Mouse (Mus musculus): ENCODE measurements around the gene Mrpl16. TPM values are rescaled to one million over a fixed set of nuclear protein-coding genes. Genes with fewer than 3 reads are reported as not detected.

The Mrpl16 gene
- polyA plus RNA-seq, 1 experiment from 2014 or later, result 46.1 TPM

- H3K4me1 ChIP-seq (replicated peaks), result peaks cover 12% of the 10 kb centered on the region
- H3K9ac ChIP-seq, result no peak overlapping the region
- no peaks in the 10 kb centered on the region for H3K9me3 ChIP-seq
- H3K27me3 ChIP-seq, result no peaks in the 10 kb centered on the region
- H3K27ac ChIP-seq (replicated peaks), result no peak overlapping the region
- H3K4me3 ChIP-seq, result no peak overlapping the region; the same call in 1 of the 2 replicates
- peaks cover 17% of the 10 kb centered on the region for H3K36me3 ChIP-seq
- peak overlapping the region; percentile 81 for H3K4me2 ChIP-seq
- no peak for ATAC-seq (ENCODE audit: low read depth)
- WGBS, result 87% methylated on average over 5 of the region's 5 CpGs
Measured at GRCm38 (mm10) chr19:11769257-11769920, 802 bp upstream of the Mrpl16 start.

GRCm38 (mm10) chr19:11777191-11777865 lies 7.1 kb downstream of the Mrpl16 start:
- 60% methylated on average over 7 of the region's 7 CpGs for WGBS
- Histone ChIP-seq H3K36me3 (peaks cover 36% of the 10 kb centered on the region), H3K9ac (no peak overlapping the region), H3K9me3 (no peaks in the 10 kb centered on the region), H3K4me1 (replicated peaks) (no peaks in the 10 kb centered on the region), H3K27me3 (no peaks in the 10 kb centered on the region), H3K4me3 (no peak overlapping the region), H3K4me2 (no peak overlapping the region), H3K27ac (replicated peaks) (no peak overlapping the region)
- peak; percentile 40; the same call in 1 of the 2 replicates for ATAC-seq (ENCODE audit: low read depth)

DNA sequence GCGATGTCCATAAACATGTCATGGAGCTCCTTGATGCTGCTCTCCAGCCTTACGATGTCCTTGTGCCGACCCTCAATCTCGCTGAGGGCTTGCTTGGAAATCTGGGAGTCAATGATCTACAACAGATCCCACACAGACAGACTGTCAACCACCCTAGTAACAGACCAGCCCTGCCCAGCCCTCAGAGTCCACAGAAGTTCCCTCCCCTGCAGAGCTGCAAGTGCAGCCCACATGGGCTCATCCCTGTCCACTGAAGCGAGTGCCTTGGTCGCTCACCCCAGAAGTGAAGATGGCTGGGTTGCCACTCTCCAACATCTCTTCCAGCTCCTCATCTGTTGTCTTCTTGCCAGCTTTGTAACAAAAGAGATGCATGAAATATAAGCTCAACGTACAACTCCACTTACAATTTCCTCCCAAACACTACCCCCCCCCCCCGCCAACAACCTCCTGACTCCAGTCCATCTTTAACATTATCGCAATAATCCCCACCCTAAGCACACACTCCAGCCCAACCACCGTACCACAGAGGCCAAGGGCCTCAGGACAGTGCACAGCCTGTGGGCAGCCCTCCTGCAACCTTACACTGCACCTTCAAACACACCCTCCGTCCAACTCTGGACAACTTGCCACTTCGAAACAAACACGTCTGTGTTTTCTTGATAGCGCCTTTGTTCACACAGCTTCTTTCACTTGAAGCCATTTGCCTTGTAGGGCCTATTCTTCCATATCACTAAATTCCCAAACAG lies 15.4 kb downstream of the Mrpl16 start:
- Histone ChIP-seq H3K4me3 (no peak overlapping the region), H3K36me3 (no peaks in the 10 kb centered on the region), H3K4me1 (replicated peaks) (no peaks in the 10 kb centered on the region), H3K9me3 (no peaks in the 10 kb centered on the region), H3K4me2 (no peak overlapping the region), H3K9ac (no peak overlapping the region), H3K27me3 (no peaks in the 10 kb centered on the region), H3K27ac (replicated peaks) (no peak overlapping the region)
- ATAC-seq (ENCODE audit: low read depth), result no peak
- 92% methylated on average over 14 of the region's 14 CpGs for WGBS

DNA sequence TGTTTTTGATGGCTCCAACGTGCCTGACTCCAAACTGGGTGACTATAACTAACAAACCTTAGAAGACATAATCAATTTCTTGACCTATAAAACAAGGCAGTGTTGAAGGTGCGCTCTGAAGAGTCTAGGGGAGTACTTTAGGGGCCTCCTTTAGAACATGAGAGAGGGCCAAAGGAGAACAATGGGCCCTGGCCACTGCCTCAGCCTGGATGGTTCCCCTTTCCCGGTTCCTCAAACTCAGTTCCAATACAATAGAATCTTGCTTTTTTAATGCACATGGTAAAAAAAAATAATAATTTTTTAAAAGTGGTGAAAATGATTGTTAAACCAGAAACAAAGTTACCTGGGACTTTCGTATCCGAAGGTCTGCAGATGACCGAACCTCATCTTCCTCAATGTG lies 17.6 kb downstream of the Mrpl16 start:
- no peaks in the 10 kb centered on the region for H3K27me3 ChIP-seq
- H3K9me3 ChIP-seq, result no peaks in the 10 kb centered on the region
- H3K4me2 ChIP-seq, result no peak overlapping the region
- ATAC-seq (ENCODE audit: low read depth), result no peak
- H3K4me3 ChIP-seq, result no peak overlapping the region
- H3K4me1 ChIP-seq (replicated peaks), result no peaks in the 10 kb centered on the region
- H3K27ac ChIP-seq (replicated peaks), result no peak overlapping the region
- H3K9ac ChIP-seq, result no peak overlapping the region
- no peaks in the 10 kb centered on the region for H3K36me3 ChIP-seq
- 93% methylated on average over 6 of the region's 6 CpGs for WGBS

- Histone ChIP-seq H3K27ac (replicated peaks) (no peak overlapping the region), H3K9me3 (no peaks in the 10 kb centered on the region), H3K4me2 (no peak overlapping the region), H3K4me1 (replicated peaks) (no peaks in the 10 kb centered on the region), H3K27me3 (no peaks in the 10 kb centered on the region), H3K36me3 (no peaks in the 10 kb centered on the region), H3K4me3 (no peak overlapping the region), H3K9ac (no peak overlapping the region)
- no peak for ATAC-seq (ENCODE audit: low read depth)
- 88% methylated on average over 6 of the region's 6 CpGs for WGBS
Measured at GRCm38 (mm10) chr19:11788876-11789275, 18.7 kb downstream of the Mrpl16 start.

DNA sequence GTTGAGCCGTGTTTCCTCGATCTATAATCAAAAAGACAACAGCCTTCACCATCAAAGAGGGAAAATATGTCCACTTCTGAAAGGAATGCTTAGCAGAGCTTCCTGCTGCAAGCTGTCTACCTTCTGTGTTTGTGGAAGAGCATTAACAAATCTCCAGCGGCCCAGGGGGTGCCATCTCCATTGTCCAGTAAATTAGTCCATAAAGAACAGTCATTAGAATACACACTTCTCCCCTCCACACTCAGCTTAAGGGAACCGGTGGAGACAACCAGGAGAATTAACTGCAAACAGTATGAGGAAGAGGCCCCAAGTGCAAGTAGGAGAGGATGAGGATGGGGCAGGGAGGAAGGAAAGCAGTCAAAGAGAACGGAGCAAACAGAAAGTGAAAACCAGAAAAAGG lies 21.6 kb downstream of the Mrpl16 start:
- no peak overlapping the region for H3K4me2 ChIP-seq
- ATAC-seq (ENCODE audit: low read depth), result no peak
- no peaks in the 10 kb centered on the region for H3K36me3 ChIP-seq
- no peak overlapping the region for H3K4me3 ChIP-seq
- no peak overlapping the region for H3K9ac ChIP-seq
- H3K9me3 ChIP-seq, result no peaks in the 10 kb centered on the region
- H3K27me3 ChIP-seq, result no peaks in the 10 kb centered on the region
- H3K27ac ChIP-seq (replicated peaks), result no peak overlapping the region
- H3K4me1 ChIP-seq (replicated peaks), result no peaks in the 10 kb centered on the region
- 61% methylated on average over 5 of the region's 5 CpGs for WGBS

GRCm38 (mm10) chr19:11793741-11794359 lies 23.7 kb downstream of the Mrpl16 start:
- Histone ChIP-seq H3K9ac (no peak overlapping the region), H3K4me2 (no peak overlapping the region), H3K36me3 (no peaks in the 10 kb centered on the region), H3K27me3 (no peaks in the 10 kb centered on the region), H3K27ac (replicated peaks) (no peak overlapping the region), H3K4me3 (no peak overlapping the region), H3K4me1 (replicated peaks) (no peaks in the 10 kb centered on the region), H3K9me3 (no peaks in the 10 kb centered on the region)
- ATAC-seq (ENCODE audit: low read depth), result no peak
- 73% methylated on average over 2 of the region's 2 CpGs for WGBS

DNA sequence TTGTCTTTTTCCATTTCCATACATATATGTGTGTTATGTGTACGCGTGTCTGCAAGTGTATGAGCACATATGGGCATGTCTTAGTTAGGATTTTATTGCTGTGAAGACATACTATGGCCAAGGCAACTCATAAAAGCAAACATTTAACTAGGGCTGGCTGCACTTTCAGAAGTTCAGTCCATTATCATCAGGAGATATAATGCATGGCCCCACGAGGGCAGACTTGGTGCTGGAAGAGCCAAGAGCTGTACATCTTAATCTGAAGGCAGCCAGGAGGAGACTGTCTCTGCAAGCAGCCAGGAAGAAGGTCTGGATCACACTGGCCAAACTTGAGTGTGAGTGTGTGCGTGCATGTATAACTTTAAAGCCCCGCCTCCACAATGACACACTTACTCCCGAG lies 24.3 kb downstream of the Mrpl16 start:
- H3K36me3 ChIP-seq, result no peaks in the 10 kb centered on the region
- 87% methylated on average over 6 of the region's 6 CpGs for WGBS
- ATAC-seq (ENCODE audit: low read depth), result no peak
- H3K27ac ChIP-seq (replicated peaks), result no peak overlapping the region
- no peaks in the 10 kb centered on the region for H3K27me3 ChIP-seq
- H3K4me2 ChIP-seq, result no peak overlapping the region
- H3K9me3 ChIP-seq, result no peaks in the 10 kb centered on the region
- no peak overlapping the region for H3K9ac ChIP-seq
- no peak overlapping the region for H3K4me3 ChIP-seq
- H3K4me1 ChIP-seq (replicated peaks), result no peaks in the 10 kb centered on the region

DNA sequence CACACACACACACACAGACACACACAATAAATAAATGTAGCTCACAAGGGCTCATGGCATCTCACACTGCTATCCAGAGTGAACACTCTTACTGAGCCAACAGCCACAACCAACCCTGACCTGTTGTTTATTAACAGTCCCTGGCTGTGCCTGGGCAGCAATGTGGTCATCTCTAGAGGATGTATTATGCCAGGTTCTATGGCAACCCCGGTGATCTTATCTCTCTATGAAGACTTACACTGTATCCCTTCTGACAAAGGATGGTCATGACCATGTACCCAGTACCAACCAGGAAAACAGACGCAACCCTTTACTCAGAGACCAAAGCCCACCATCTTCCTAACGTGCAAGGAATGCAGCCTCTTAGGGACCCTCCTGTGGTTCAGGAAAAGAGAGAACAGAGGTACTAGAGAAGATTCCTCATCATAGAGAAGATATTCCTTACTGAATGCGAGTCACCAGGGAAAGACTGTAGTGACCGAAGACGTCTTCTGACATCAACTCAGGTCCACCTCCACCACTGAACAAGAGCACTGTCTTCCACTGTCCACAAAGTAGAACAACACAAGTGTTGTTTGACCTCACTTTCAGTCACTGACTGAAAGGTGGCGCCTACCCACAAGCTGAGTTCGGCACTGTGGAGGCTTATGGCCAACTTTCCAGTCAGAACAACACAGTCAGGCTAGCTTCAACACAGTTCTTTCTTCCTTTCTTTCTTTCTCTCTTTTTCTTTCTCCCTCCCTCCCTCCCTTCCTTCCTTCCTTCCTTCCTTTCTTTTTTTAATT lies 30.5 kb downstream of the Mrpl16 start:
- Histone ChIP-seq H3K4me2 (no peak overlapping the region), H3K9ac (no peak overlapping the region), H3K4me1 (replicated peaks) (no peaks in the 10 kb centered on the region), H3K27me3 (no peaks in the 10 kb centered on the region), H3K36me3 (no peaks in the 10 kb centered on the region), H3K27ac (replicated peaks) (no peak overlapping the region), H3K4me3 (no peak overlapping the region), H3K9me3 (no peaks in the 10 kb centered on the region)
- 86% methylated on average over 8 of the region's 8 CpGs for WGBS
- ATAC-seq (ENCODE audit: low read depth), result no peak

DNA sequence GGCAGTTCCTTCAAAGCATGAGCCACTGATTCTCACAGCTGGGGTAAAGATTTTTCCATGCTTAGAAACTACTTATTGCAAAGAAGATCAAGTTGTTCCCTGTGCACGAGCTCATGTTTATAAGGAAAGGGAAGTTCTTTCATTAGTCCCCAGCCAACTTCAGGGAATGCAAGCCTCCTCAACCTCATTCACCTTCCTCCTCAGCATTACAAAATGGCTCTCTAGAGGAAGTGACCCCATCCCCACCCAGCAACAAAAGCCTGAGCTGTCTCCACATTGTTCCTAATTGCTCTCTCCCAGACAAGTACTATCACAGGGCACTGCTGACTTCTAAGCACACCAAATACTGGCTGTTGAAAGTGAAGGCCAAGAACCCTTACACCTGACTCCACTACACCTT lies 34.2 kb downstream of the Mrpl16 start:
- Histone ChIP-seq H3K4me1 (replicated peaks) (no peaks in the 10 kb centered on the region), H3K9ac (no peak overlapping the region), H3K27me3 (no peaks in the 10 kb centered on the region), H3K4me2 (no peak overlapping the region), H3K27ac (replicated peaks) (no peak overlapping the region), H3K9me3 (no peaks in the 10 kb centered on the region), H3K36me3 (no peaks in the 10 kb centered on the region), H3K4me3 (no peak overlapping the region)
- 64% methylated on average over 1 of the region's 1 CpGs for WGBS
- no peak for ATAC-seq (ENCODE audit: low read depth)

- ATAC-seq (ENCODE audit: low read depth), result no peak
- no peaks in the 10 kb centered on the region for H3K9me3 ChIP-seq
- 66% methylated on average over 2 of the region's 2 CpGs for WGBS
- no peak overlapping the region for H3K9ac ChIP-seq
- 0 out of 2 replicates have a peak, but pooled peaks cover 5% of the 10 kb centered on the region for H3K4me1 ChIP-seq (replicated peaks)
- H3K36me3 ChIP-seq, result no peaks in the 10 kb centered on the region
- no peaks in the 10 kb centered on the region for H3K27me3 ChIP-seq
- H3K4me2 ChIP-seq, result no peak overlapping the region
- no peak overlapping the region for H3K27ac ChIP-seq (replicated peaks)
- no peak overlapping the region for H3K4me3 ChIP-seq
Measured at GRCm38 (mm10) chr19:11807251-11807650, 37.1 kb downstream of the Mrpl16 start.

Data from neural tube, embryonic 13.5 days (tissue).